Mouse (Mus musculus) T-helper 2 cell (primary cell): Measurements from ENCODE around the gene Npas2.

Source experiments
- in situ Hi-C: fragments of 300-600 bp; cut with MboI, MseI; formaldehyde crosslinking; loops from one replicate; pipeline ENCODE4 v1.15.1; 2025; ENCODE audit warnings: high pct_unique_total_duplicates

Npas2 gene

GRCm38 (mm10) chr1:39372220-39372843 is 178.8 kb downstream of the Npas2 start:
- in situ Hi-C loops = no loop called here

GRCm38 (mm10) chr1:39373378-39373777 is 179.8 kb downstream of the Npas2 start:
- in situ Hi-C loops = no loop called here

DNA sequence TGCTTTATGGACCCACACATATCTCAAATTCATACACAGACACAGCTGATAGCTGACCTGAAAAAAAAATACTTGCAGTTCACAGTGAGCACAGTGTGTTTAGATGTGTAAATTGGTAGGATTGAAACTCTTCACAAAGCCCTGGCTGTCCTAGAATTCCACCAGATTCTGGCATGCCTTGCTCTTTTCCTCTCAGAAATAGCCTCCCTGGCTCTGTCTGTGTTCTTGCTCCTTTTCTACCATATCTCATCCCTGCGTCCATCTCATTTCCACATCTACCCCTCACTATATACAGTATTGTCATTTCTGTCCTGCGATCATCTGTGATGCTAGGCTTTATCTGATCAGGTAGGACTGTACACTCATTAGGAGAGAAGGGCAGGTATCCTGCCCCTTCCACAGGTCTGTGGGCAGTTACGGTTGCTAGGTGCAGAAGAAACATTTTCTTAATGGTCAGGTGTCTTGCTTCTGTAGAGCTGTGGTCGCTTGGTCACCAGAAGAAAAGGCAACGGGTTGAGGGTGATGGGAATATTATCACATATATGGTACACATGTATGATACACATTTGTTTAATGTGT is 180.8 kb downstream of the Npas2 start:
- in situ Hi-C loops = no loop called here

DNA sequence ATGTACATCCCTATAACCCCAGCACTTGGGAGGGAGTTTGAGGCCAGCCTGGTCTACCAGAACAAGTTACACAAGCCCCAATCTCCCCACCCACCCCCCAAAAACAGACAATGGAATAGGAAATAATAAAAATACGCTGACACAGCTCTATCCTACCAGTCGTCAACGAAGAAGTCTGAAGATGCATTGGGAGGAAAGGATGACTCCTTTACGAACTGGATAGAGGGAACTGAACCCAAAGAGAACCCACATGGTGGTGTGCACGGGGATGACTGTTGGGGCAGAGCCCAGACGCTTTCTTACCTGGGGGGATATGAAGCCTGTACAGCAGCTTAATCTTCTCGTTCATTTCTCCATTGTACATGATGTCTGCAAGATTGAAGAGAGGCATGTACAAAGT is 182.6 kb downstream of the Npas2 start:
- in situ Hi-C loops = no loop called here

DNA sequence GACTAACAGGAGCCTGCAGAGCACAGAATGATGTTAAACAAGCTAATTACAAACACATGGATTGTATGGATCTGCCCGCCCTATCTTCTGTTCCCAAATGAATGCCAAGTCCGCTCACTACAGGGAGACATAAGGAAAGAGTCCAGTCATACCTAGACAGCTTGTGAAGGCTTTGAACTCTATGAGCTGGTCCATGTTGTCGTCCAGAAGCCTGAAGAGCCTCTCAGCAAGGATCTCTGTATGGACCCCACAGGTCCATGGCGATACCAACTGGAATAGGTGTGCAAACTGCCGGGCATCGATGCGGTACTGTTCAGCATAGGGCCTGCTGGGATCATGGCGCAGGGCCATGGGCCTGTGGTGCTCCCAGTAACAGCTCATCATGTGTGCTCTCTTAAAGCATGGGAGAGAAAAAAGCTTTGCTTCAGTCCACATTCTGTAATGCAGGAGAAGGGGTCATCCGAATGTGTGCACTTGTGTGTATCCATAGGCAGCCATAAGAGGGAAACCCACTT is 183.3 kb downstream of the Npas2 start:
- in situ Hi-C loops = no loop called here

DNA sequence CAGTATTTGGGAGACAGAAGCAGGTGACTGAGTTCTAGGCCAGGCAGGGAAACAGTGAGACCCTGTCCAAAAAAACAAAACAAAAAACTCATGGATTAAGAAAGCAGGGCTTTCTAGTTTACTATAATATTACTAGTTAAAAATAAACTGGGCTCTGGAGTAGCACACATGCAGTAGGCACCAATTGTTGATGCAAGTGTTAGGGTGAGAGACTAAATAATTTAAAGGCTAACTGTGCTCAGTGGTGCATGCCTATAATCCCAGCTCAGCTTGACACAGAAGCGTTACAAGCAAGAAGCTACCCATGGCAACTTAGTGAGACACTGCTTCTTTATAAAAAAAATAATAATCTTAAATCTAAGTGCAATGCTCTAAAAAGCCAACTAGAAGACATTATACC is 185.0 kb downstream of the Npas2 start:
- in situ Hi-C loops = no loop called here

GRCm38 (mm10) chr1:39379021-39379420 is 185.5 kb downstream of the Npas2 start:
- in situ Hi-C loops = no loop called here

DNA sequence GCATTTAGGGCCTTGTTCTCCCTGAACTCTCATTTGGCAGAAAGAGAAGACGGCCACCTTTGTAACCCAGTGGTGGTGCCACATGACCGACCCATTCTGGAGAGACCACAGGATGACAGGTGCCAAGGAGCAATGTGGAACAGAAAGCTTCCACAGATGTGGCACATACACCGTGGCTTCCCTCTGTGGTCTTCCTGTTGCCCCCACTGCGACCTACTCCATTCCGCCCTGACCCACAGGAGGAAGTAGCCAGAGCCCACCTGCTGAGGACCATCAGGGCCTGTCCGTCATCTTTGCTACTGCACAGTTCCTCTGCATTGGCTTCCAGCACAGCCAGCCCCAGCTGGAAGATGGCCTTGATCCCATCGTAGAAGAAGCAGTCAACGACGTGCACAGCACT is 187.5 kb downstream of the Npas2 start:
- in situ Hi-C loops = no loop called here

- in situ Hi-C loops = loop anchor here (5.0 kb wide), 1 partner anchor 77 kb away; no protein-coding TSS in a partner anchor
Measured at GRCm38 (mm10) chr1:39384914-39385313, 191.4 kb downstream of the Npas2 start.

GRCm38 (mm10) chr1:39386456-39386855 is 192.9 kb downstream of the Npas2 start:
- in situ Hi-C loops = loop anchor here (5.0 kb wide), 1 partner anchor 76 kb away; no protein-coding TSS in a partner anchor

DNA sequence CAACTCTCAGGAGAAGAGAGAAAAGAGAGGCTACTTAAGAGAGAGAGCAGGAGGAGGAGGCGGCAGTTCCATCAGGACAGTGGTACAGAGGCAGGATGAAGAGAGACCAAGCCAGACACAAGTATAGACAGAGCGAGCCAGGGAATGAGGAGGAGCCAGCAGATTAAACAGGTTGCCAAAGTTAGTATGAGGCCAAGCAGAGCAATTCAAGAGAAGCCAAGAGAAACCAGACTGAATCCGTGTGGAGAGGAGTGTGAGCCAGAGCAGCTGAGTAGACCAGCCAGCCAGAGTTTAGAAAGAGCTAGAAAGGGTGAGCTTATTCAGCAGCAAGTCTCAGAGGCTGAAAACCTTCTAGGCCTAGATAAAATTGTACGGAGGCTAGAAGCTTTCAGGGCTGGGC is 194.0 kb downstream of the Npas2 start:
- in situ Hi-C loops = loop anchor here (5.0 kb wide), 1 partner anchor 75 kb away; no protein-coding TSS in a partner anchor

- in situ Hi-C loops = loop anchor here (5.0 kb wide), 1 partner anchor 74 kb away; no protein-coding TSS in a partner anchor
Measured at GRCm38 (mm10) chr1:39388163-39388562, 194.6 kb downstream of the Npas2 start.

- in situ Hi-C loops = loop anchor here (5.0 kb wide), 1 partner anchor 73 kb away; no protein-coding TSS in a partner anchor
Measured at GRCm38 (mm10) chr1:39389338-39389737, 195.8 kb downstream of the Npas2 start.

GRCm38 (mm10) chr1:39391652-39392051 is 198.1 kb downstream of the Npas2 start:
- in situ Hi-C loops = loop anchor here (5.0 kb wide), 1 partner anchor 111 kb away; no protein-coding TSS in a partner anchor

GRCm38 (mm10) chr1:39392189-39392588 is 198.7 kb downstream of the Npas2 start:
- in situ Hi-C loops = loop anchor here (5.0 kb wide), 1 partner anchor 110 kb away; no protein-coding TSS in a partner anchor

DNA sequence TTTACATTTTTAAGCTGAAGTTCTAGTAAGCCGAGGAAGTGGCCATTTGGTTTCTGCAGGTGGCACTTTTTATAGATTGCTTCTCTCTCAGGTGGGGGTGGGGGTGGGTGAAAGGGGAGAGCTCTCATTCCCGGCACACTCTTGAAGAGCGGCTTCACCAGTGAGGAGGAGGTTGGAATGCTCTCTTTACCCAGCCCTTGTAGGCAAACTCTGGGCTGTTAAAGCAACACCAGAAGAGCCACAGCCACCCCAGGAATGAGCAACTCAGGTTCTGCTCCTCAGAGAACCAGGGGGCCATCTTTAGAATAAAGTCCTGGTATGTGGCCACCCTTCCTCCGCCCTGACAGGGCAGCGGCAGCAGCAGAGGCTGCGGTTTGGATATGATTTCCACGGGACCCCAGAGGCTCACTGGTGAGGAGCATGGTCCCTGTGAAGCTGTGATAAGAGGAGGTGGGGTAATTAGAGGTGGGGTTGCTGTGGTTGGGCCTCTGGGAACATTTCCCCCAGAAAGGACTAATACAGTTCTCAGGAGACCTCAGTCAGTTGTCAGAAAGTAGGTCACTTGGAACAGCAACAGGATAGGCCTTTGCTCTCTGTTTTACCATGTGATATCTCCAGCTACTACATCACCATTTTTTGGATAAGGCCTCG is 199.8 kb downstream of the Npas2 start:
- in situ Hi-C loops = loop anchor here (5.0 kb wide), 1 partner anchor 109 kb away; no protein-coding TSS in a partner anchor

DNA sequence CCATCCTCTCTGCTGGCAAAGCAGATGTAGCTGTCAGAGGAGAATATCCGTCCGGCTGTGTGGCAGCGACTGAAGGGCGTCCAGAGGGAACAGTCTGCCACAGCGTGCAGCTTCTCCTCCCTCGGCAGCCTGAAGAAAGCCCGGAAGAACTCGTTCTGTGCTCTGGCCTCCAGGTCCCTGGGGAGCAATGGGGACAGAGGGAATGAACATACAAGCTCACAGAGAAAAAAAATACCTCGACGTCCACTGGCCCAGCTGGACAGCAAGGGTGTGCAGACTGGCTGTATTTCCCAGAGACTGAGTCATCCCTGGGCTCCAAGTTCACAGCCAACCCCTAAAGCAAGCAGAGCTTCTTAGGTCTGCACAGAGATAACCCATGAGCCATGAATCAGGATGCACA is 200.6 kb downstream of the Npas2 start:
- in situ Hi-C loops = loop anchor here (5.0 kb wide), 1 partner anchor 108 kb away; no protein-coding TSS in a partner anchor

DNA sequence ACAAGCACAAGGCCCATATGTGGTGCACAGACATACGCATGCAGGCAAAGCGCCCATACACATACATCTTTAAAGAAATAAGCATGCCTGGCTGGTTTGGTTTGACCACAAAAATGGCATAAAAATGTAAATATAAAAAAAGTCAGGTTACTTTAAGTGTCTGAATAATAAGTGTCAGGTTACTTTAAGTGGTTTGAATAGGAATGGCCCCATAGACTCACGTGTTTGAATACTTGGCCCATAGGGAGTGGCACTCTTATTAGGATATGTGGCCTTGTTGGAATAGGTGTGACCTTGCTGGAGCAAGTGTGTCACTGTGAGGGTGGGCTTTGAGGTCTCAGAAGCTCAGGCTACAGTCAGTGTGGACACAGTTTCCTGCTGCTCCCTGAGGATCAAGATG is 201.1 kb downstream of the Npas2 start:
- in situ Hi-C loops = loop anchor here (5.0 kb wide), 1 partner anchor 108 kb away; no protein-coding TSS in a partner anchor

GRCm38 (mm10) chr1:39396347-39396746 is 202.8 kb downstream of the Npas2 start:
- in situ Hi-C loops = no loop called here

DNA sequence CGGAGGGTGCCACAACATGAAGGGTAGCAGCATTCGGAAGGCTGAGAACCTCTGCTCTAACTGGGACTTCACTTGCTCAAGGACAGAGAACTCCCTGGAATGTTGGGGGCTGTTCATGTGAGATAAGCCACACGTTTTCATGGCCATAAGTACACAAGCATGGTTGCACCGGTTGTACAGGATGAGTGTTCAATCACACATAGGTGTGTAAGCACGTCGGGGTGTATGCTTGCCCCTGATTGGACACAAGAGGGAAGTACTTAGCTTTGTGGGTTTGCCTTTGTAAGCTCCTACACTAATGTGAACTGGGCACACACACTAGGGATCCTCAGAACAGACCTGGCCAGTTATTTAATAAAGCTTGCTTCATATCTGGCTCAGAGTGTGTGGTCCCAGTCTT is 204.8 kb downstream of the Npas2 start:
- in situ Hi-C loops = no loop called here

DNA sequence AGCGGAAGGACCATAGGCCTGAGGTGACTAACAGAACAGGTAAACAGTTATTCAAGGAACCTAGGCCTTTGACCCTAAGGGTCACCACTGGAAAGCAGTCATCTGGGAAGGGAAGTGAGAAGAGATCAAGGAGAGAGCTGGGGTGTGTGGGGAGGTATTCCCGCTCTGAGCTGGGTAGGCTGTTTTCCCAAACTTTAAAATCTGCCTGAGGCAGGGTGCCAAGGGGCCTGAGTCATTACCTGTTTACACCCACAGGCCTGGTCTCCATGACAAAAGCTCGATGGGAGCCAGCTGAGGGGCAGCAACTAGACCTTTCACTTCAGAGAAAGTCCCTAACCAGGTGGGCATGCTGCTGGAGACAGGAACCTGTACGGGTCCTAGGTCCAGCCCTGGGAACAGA is 205.7 kb downstream of the Npas2 start:
- in situ Hi-C loops = no loop called here

DNA sequence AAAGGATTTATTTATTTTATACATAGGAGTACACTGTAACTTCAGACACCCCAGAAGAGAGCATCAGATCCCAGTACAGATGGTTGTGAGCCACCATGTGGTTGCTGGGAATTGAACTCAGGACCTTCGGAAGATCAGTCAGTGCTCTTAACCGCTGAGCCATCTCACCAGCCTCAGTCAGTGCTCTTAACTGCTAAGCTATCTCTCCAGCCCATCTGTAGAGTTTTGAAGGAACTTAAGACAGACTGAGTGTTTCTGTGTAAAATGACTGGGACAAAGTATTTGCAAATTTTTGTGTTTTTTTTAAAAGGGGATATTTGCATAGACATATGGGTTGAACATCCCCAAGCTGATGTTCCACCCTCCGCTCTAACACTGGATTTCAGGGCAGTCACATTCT is 206.6 kb downstream of the Npas2 start:
- in situ Hi-C loops = no loop called here
